In genomic region chr5:65731173-65732007, GRCm38 (mm10) we compare ENCODE assay signal across 9 mouse cellular contexts. TPM values are rescaled to one million over a fixed set of nuclear protein-coding genes. Genes with fewer than 3 reads are reported as not detected.
DNase-seq lines count a peak whose midpoint lies in the region; ATAC-seq lines count a peak whose summit lies in the region.
"Had no signal": no experiment of that assay in that cellular context is flagged by ENCODE, and none has a peak within 500 bp of the region (broad histone marks: within the 10 kb centered on the region; RNA-seq: fewer than 3 reads in every experiment).

No protein-coding gene starts in this region.

- peak overlapping the region; percentile 60 for H3K27ac ChIP-seq in lung, embryonic 15.5 days
- H3K27ac ChIP-seq in forebrain, embryonic 12.5 days: no peak overlapping the region
- H3K27ac ChIP-seq: macrophage had no signal

- H3K9me3 ChIP-seq in lung, embryonic 15.5 days: no peaks in the 10 kb centered on the region
- H3K9me3 ChIP-seq in forebrain, embryonic 12.5 days: no peaks in the 10 kb centered on the region

- no peaks in the 10 kb centered on the region for H3K4me1 ChIP-seq in lung, embryonic 15.5 days
- H3K4me1 ChIP-seq in forebrain, embryonic 12.5 days: no peaks in the 10 kb centered on the region

- H3K27me3 ChIP-seq in lung, embryonic 15.5 days: no peaks in the 10 kb centered on the region
- H3K27me3 ChIP-seq in forebrain, embryonic 12.5 days: no peaks in the 10 kb centered on the region

- WGBS in lung, embryonic 15.5 days: 31% methylated on average over 9 of the region's 9 CpGs
- WGBS in forebrain, embryonic 12.5 days: 52% methylated on average over 9 of the region's 9 CpGs

- no peak overlapping the region for H3K4me3 ChIP-seq in lung, embryonic 15.5 days
- no peak overlapping the region for H3K4me3 ChIP-seq in forebrain, embryonic 12.5 days (replicated peaks)

- intact Hi-C loops in left cerebral cortex, postnatal 4 days (cut with DNase I): no loop called here

- ATAC-seq in erythroblast, adult 5-6 weeks (replicated peaks; ENCODE audit: low FRiP score, poor library complexity, severe bottlenecking): peak; percentile 93
- peak; percentile 73; the same call in 1 of the 2 replicates for ATAC-seq in lung, embryonic 15.5 days (ENCODE audit: borderline replicate concordance, extremely low read depth, low FRiP score, low TSS enrichment)
- no peak for ATAC-seq in activated CD4-positive, CD25-positive, alpha-beta regulatory T cell, adult 4 months
- ATAC-seq in forebrain, embryonic 12.5 days (ENCODE audit: low FRiP score): no peak

- no peak overlapping the region for H3K9ac ChIP-seq in lung, embryonic 15.5 days
- no peak overlapping the region for H3K9ac ChIP-seq in forebrain, embryonic 12.5 days

- no peak overlapping the region for H3K4me2 ChIP-seq in lung, embryonic 15.5 days
- no peak overlapping the region for H3K4me2 ChIP-seq in forebrain, embryonic 12.5 days

- DNase-seq in adrenal gland, postnatal 14 days: peak; percentile 73
- peak; percentile 64 for DNase-seq in kidney, adult 11 months
- no peak for DNase-seq in right cerebral cortex, postnatal 10 days (ENCODE audit: low spot score in 2 of 2)
- no peak for DNase-seq in left cerebral cortex, postnatal 4 days

- H3K36me3 ChIP-seq in lung, embryonic 15.5 days: no peaks in the 10 kb centered on the region
- H3K36me3 ChIP-seq in forebrain, embryonic 12.5 days (replicated peaks): no peaks in the 10 kb centered on the region

RNA-seq across cellular contexts. Expression of gene N4bp2, which starts 31.9 kb away (rescaled TPM):
- total RNA-seq in adrenal gland, postnatal 14 days (2021): 26.2 and 27.2 TPM in 2 replicates
- total RNA-seq in erythroblast, adult 5-6 weeks (2015; ENCODE audit: low replicate concordance): 6.0 and 23.2 TPM in 2 replicates
- total RNA-seq in erythroblast, adult 5-6 weeks (2017; ENCODE audit: low replicate concordance): 14.5 and 18.7 TPM in 2 replicates
- polyA plus RNA-seq in lung, embryonic 15.5 days (2015; fragmentation: Nextera tagmentation; extraction: Ambion mirVana): 18.0 and 21.3 TPM in 2 replicates
- 10 to 100 TPM in 1 of 2 experiments, 1 to 10 TPM in 1; 7.8 to 15.6 TPM for polyA plus RNA-seq in activated CD4-positive, CD25-positive, alpha-beta regulatory T cell, adult 4 months (2017; shearing (Covaris generic))
- polyA plus RNA-seq in forebrain, embryonic 12.5 days (2016; fragmentation: Nextera tagmentation; extraction: Ambion mirVana): 42.1 and 43.5 TPM in 2 replicates
- 10 to 100 TPM; 30.8 to 31.7 TPM for total RNA-seq in left cerebral cortex, postnatal 4 days (2021)

RNA-seq across cellular contexts. Expression of gene Pds5a, which starts 33.3 kb away (rescaled TPM):
- 92.5 and 94.8 TPM in 2 replicates for total RNA-seq in adrenal gland, postnatal 14 days (2021)
- total RNA-seq in erythroblast, adult 5-6 weeks (2015; ENCODE audit: low replicate concordance): 53.1 and 90.5 TPM in 2 replicates
- total RNA-seq in erythroblast, adult 5-6 weeks (2017; ENCODE audit: low replicate concordance): 94.4 and 98.8 TPM in 2 replicates
- polyA plus RNA-seq in lung, embryonic 15.5 days (2015; fragmentation: Nextera tagmentation; extraction: Ambion mirVana): 67.5 and 71.7 TPM in 2 replicates
- 100 to 1,000 TPM in 1 of 2 experiments, 10 to 100 TPM in 1; 67.6 to 104 TPM for polyA plus RNA-seq in activated CD4-positive, CD25-positive, alpha-beta regulatory T cell, adult 4 months (2017; shearing (Covaris generic))
- polyA plus RNA-seq in forebrain, embryonic 12.5 days (2016; fragmentation: Nextera tagmentation; extraction: Ambion mirVana): 130 and 136 TPM in 2 replicates
- 100 to 1,000 TPM in 1 of 2 experiments, 10 to 100 TPM in 1; 89.8 to 106 TPM for total RNA-seq in left cerebral cortex, postnatal 4 days (2021)

Comparison
In these comparisons a context has a peak if more than half of its experiments do, and no peak if none do; other contexts are left out.
1. DNase-seq: peak in adrenal gland, postnatal 14 days (single experiment) and kidney, adult 11 months (single experiment); none in right cerebral cortex, postnatal 10 days (0 of 2) and left cerebral cortex, postnatal 4 days (single experiment).
2. ATAC-seq: peak in erythroblast, adult 5-6 weeks (single experiment) and lung, embryonic 15.5 days (single experiment); none in activated CD4-positive, CD25-positive, alpha-beta regulatory T cell, adult 4 months (single experiment) and forebrain, embryonic 12.5 days (single experiment).